Mouse (Mus musculus): Measurements from ENCODE around the gene Pxt1.

- no peak for TF ChIP-seq CTCF (IDR thresholded peaks at IDR 0.05)
- TF ChIP-seq EP300 (IDR thresholded peaks at IDR 0.05; ENCODE audit: insufficient read depth, low read depth, low read length), result no peak
Measured at GRCm38 (mm10) chr17:28988291-28988690, 44.7 kb upstream of the Pxt1 start.

Measured in heart, adult 2 months (tissue).